Mouse (Mus musculus): ENCODE data around the gene Cplx3. TPM values are rescaled to one million over a fixed set of nuclear protein-coding genes. Genes with fewer than 3 reads are reported as not detected.

The Cplx3 gene
- polyA plus RNA-seq, 1 experiment from 2014 or later = not detected

- ATAC-seq (replicated peaks; ENCODE audit: low FRiP score, low read depth) (peak; percentile 77), DNase-seq (ENCODE audit: low spot score) (peak; percentile 45)
- Histone ChIP-seq H3K36me3 (ENCODE audit: insufficient read depth, low read length) (peaks cover 18% of the 10 kb centered on the region; the same call in 1 of the 2 replicates), H3K4me2 (ENCODE audit: low read length) (no peak overlapping the region), H3K4me1 (replicated peaks; ENCODE audit: insufficient read depth, low read length) (peaks cover 31% of the 10 kb centered on the region), H3K9ac (ENCODE audit: low read depth, low read length) (no peak overlapping the region), H3K27me3 (ENCODE audit: insufficient read depth, low read length) (no peaks in the 10 kb centered on the region), H3K27ac (0 out of 2 replicates have a peak overlapping the region, but pooled peaks have one; percentile 70), H3K4me3 (replicated peaks; ENCODE audit: low read depth, low read length) (no peak overlapping the region), H3K9me3 (replicated peaks; ENCODE audit: low read length) (no peaks in the 10 kb centered on the region)
- WGBS = 45% methylated on average over 8 of the region's 8 CpGs
- TF ChIP-seq CTCF (IDR thresholded peaks at IDR 0.05; ENCODE audit: low read depth) = peak; percentile 77
Observed at GRCm38 (mm10) chr9:57566846-57567245, 39.2 kb downstream of the Cplx3 start.

- Histone ChIP-seq H3K36me3 (ENCODE audit: insufficient read depth, low read length) (0 out of 2 replicates have a peak, but pooled peaks cover 13% of the 10 kb centered on the region), H3K4me1 (replicated peaks; ENCODE audit: insufficient read depth, low read length) (peaks cover 34% of the 10 kb centered on the region), H3K27me3 (ENCODE audit: insufficient read depth, low read length) (no peaks in the 10 kb centered on the region), H3K9ac (ENCODE audit: low read depth, low read length) (no peak overlapping the region), H3K4me3 (replicated peaks; ENCODE audit: low read depth, low read length) (no peak overlapping the region), H3K9me3 (replicated peaks; ENCODE audit: low read length) (no peaks in the 10 kb centered on the region), H3K27ac (peak overlapping the region; percentile 70), H3K4me2 (ENCODE audit: low read length) (no peak overlapping the region)
- DNase-seq (ENCODE audit: low spot score) (peak; percentile 28), ATAC-seq (replicated peaks; ENCODE audit: low FRiP score, low read depth) (no peak)
- no peak for TF ChIP-seq CTCF (IDR thresholded peaks at IDR 0.05; ENCODE audit: low read depth)
- 26% methylated on average over 10 of the region's 10 CpGs for WGBS
Observed at GRCm38 (mm10) chr9:57565741-57566221, 40.3 kb downstream of the Cplx3 start.

- DNase-seq (ENCODE audit: low spot score) = peak; percentile 61
- Histone ChIP-seq H3K4me2 (ENCODE audit: low read length) (no peak overlapping the region), H3K4me3 (replicated peaks; ENCODE audit: low read depth, low read length) (no peak overlapping the region), H3K9me3 (replicated peaks; ENCODE audit: low read length) (no peaks in the 10 kb centered on the region), H3K4me1 (replicated peaks; ENCODE audit: insufficient read depth, low read length) (peaks cover 37% of the 10 kb centered on the region), H3K36me3 (ENCODE audit: insufficient read depth, low read length) (0 out of 2 replicates have a peak, but pooled peaks cover 11% of the 10 kb centered on the region), H3K27me3 (ENCODE audit: insufficient read depth, low read length) (no peaks in the 10 kb centered on the region), H3K9ac (ENCODE audit: low read depth, low read length) (no peak overlapping the region), H3K27ac (peak overlapping the region; percentile 70)
- ATAC-seq (replicated peaks; ENCODE audit: low FRiP score, low read depth) = no peak
- 42% methylated on average over 6 of the region's 6 CpGs for WGBS
- TF ChIP-seq CTCF (IDR thresholded peaks at IDR 0.05; ENCODE audit: low read depth) = no peak
Observed at GRCm38 (mm10) chr9:57564609-57565008, 41.5 kb downstream of the Cplx3 start.

GRCm38 (mm10) chr9:57562896-57563372 is 43.1 kb downstream of the Cplx3 start:
- no peak for TF ChIP-seq CTCF (IDR thresholded peaks at IDR 0.05; ENCODE audit: low read depth)
- no peak overlapping the region for H3K9ac ChIP-seq (ENCODE audit: low read depth, low read length)
- 29% methylated on average over 4 of the region's 4 CpGs for WGBS

GRCm38 (mm10) chr9:57561711-57562099 is 44.4 kb downstream of the Cplx3 start:
- Histone ChIP-seq H3K4me3 (replicated peaks; ENCODE audit: low read depth, low read length) (peak overlapping the region; percentile 55), H3K9me3 (replicated peaks; ENCODE audit: low read length) (no peaks in the 10 kb centered on the region), H3K9ac (ENCODE audit: low read depth, low read length) (no peak overlapping the region), H3K4me1 (replicated peaks; ENCODE audit: insufficient read depth, low read length) (peaks cover 37% of the 10 kb centered on the region), H3K4me2 (ENCODE audit: low read length) (peak overlapping the region; percentile 73), H3K27ac (peak overlapping the region; percentile 81), H3K27me3 (ENCODE audit: insufficient read depth, low read length) (no peaks in the 10 kb centered on the region), H3K36me3 (ENCODE audit: insufficient read depth, low read length) (no peaks in the 10 kb centered on the region)
- WGBS = 71% methylated on average over 13 of the region's 13 CpGs
- DNase-seq (ENCODE audit: low spot score) (peak; percentile 25), ATAC-seq (replicated peaks; ENCODE audit: low FRiP score, low read depth) (0 out of 2 replicates have a peak, but pooled peaks have one; percentile 11)
- TF ChIP-seq CTCF (IDR thresholded peaks at IDR 0.05; ENCODE audit: low read depth) = no peak

More at GRCm38 (mm10) chr9:57562896-57563372, 43.1 kb downstream of the Cplx3 start:
- Histone ChIP-seq H3K27ac (peak overlapping the region; percentile 70), H3K27me3 (ENCODE audit: insufficient read depth, low read length) (no peaks in the 10 kb centered on the region), H3K4me3 (replicated peaks; ENCODE audit: low read depth, low read length) (no peak overlapping the region), H3K4me2 (ENCODE audit: low read length) (peak overlapping the region; percentile 73), H3K4me1 (replicated peaks; ENCODE audit: insufficient read depth, low read length) (peaks cover 37% of the 10 kb centered on the region), H3K36me3 (ENCODE audit: insufficient read depth, low read length) (0 out of 2 replicates have a peak, but pooled peaks cover under 1% of the 10 kb centered on the region), H3K9me3 (replicated peaks; ENCODE audit: low read length) (no peaks in the 10 kb centered on the region)
- no peak for ATAC-seq (replicated peaks; ENCODE audit: low FRiP score, low read depth)
- DNase-seq (ENCODE audit: low spot score) = peak; percentile 82

- peak within 1 kb of the TSS; percentile 52 for H3K9ac ChIP-seq (ENCODE audit: low read depth, low read length)
- H3K4me3 ChIP-seq (replicated peaks; ENCODE audit: low read depth, low read length) = peak within 1 kb of the TSS; percentile 55
- H3K9me3 ChIP-seq (replicated peaks; ENCODE audit: low read length) = no peaks in the 10 kb centered on the region
- peaks cover 34% of the 10 kb centered on the region for H3K4me1 ChIP-seq (replicated peaks; ENCODE audit: insufficient read depth, low read length)
- TF ChIP-seq CTCF (IDR thresholded peaks at IDR 0.05; ENCODE audit: low read depth) = peak; percentile 48
- 1% methylated on average over 37 of the region's 37 CpGs for WGBS
- peak within 1 kb of the TSS; percentile 73 for H3K4me2 ChIP-seq (ENCODE audit: low read length)
- H3K27ac ChIP-seq = peak within 1 kb of the TSS; percentile 81
- no peaks in the 10 kb centered on the region for H3K36me3 ChIP-seq (ENCODE audit: insufficient read depth, low read length)
- DNase-seq (ENCODE audit: low spot score) (peak; percentile 98), ATAC-seq (replicated peaks; ENCODE audit: low FRiP score, low read depth) (peak; percentile 97)
- no peaks in the 10 kb centered on the region for H3K27me3 ChIP-seq (ENCODE audit: insufficient read depth, low read length)
Observed at GRCm38 (mm10) chr9:57560861-57561710, 45.0 kb downstream of the Cplx3 start, which contains the start of gene Scamp2. Scamp2 (plus strand) TSS chr9:57560943.

Data from kidney, postnatal 0 days (tissue).